Comparison of ENCODE assay signal across 15 mouse cellular contexts in genomic region chr10:79842322-79842721, GRCm38 (mm10). TPM values are rescaled to one million over a fixed set of nuclear protein-coding genes. Genes with fewer than 3 reads are reported as not detected.
DNase-seq lines count a peak whose midpoint lies in the region; ATAC-seq and TF ChIP-seq lines count a peak whose summit lies in the region.
"Had no signal": no experiment of that assay in that cellular context is flagged by ENCODE, and none has a peak within 500 bp of the region (broad histone marks: within the 10 kb centered on the region; RNA-seq: fewer than 3 reads in every experiment).

No protein-coding gene starts in this region.

- no peaks in the 10 kb centered on the region for H3K9me3 ChIP-seq in kidney, embryonic 16.5 days (ENCODE audit: low read length)

- H3K4me3 ChIP-seq in gastrocnemius, adult 2 months: no peak overlapping the region
- H3K4me3 ChIP-seq in kidney, embryonic 16.5 days (ENCODE audit: low read length): no peak overlapping the region
- H3K4me3 ChIP-seq in embryonic fibroblast, embryonic 13.5 days (ENCODE audit: insufficient read depth, low read length): no peak overlapping the region
- H3K4me3 ChIP-seq: left cerebral cortex, adult 2 months had no signal

- TF ChIP-seq POLR2A in embryonic fibroblast, embryonic 13.5 days (IDR thresholded peaks at IDR 0.05; ENCODE audit: low read depth, low read length): no peak

- TF ChIP-seq CTCF in gastrocnemius, adult 2 months (IDR thresholded peaks at IDR 0.05): no peak
- no peak for TF ChIP-seq CTCF in embryonic fibroblast, embryonic 13.5 days (IDR thresholded peaks at IDR 0.05; ENCODE audit: borderline replicate concordance, insufficient read depth, low read length)

- no peaks in the 10 kb centered on the region for H3K27me3 ChIP-seq in kidney, embryonic 16.5 days (ENCODE audit: insufficient read depth, low read length)

- H3K36me3 ChIP-seq in kidney, embryonic 16.5 days (ENCODE audit: insufficient read depth, low read length): no peaks in the 10 kb centered on the region

- H3K9ac ChIP-seq in kidney, embryonic 16.5 days (replicated peaks; ENCODE audit: low read length): peak overlapping the region; percentile 35; the same call in 1 of the 2 replicates

- peaks cover 41% of the 10 kb centered on the region for H3K4me1 ChIP-seq in kidney, embryonic 16.5 days (ENCODE audit: insufficient read depth, low read length)
- H3K4me1 ChIP-seq in embryonic fibroblast, embryonic 13.5 days (ENCODE audit: control insufficient read depth, insufficient read depth, low read length): no peaks in the 10 kb centered on the region; the same call in 1 of the 2 replicates

- 0 out of 2 replicates have a peak overlapping the region, but pooled peaks have one; percentile 20 for H3K27ac ChIP-seq in gastrocnemius, adult 2 months
- H3K27ac ChIP-seq in kidney, embryonic 16.5 days (ENCODE audit: low read length): peak overlapping the region; percentile 61
- H3K27ac ChIP-seq in embryonic fibroblast, embryonic 13.5 days (ENCODE audit: insufficient read depth, low read length): peak overlapping the region; percentile 17; the same call in 1 of the 2 replicates
- H3K27ac ChIP-seq: left cerebral cortex, adult 2 months had no signal

- ATAC-seq in kidney, embryonic 16.5 days (ENCODE audit: low FRiP score, low TSS enrichment): no peak
- no peak for ATAC-seq in erythroblast, adult 5-6 weeks (replicated peaks; ENCODE audit: low FRiP score, poor library complexity, severe bottlenecking)

- intact Hi-C loops in gastrocnemius, adult 2 months (cut with DNase I): no loop called here

- no peak overlapping the region for H3K4me2 ChIP-seq in kidney, embryonic 16.5 days (replicated peaks; ENCODE audit: low read depth, low read length)

- WGBS in kidney, embryonic 16.5 days: 63% methylated on average over 3 of the region's 3 CpGs

- no peak for DNase-seq in gastrocnemius, adult 2 months
- DNase-seq in gastrocnemius, postnatal 4 days (ENCODE audit: low spot score in 2 of 2): no peak
- no peak for DNase-seq in kidney, postnatal 36 days
- DNase-seq in 3T3-L1 (ENCODE audit: low read depth, low spot score): peak; percentile 78
- DNase-seq in urinary bladder, postnatal 14 days (ENCODE audit: low spot score): no peak
- DNase-seq: adrenal gland, adult 8-10 months; gastrocnemius, postnatal 14 days; kidney, postnatal 25 days had no signal

RNA-seq across cellular contexts. Expression of gene Ptbp1, which starts 11.9 kb away (rescaled TPM):
- 10 to 100 TPM; 18.8 to 25.1 TPM for total RNA-seq in gastrocnemius, adult 2 months (2021)
- 100 to 1,000 TPM; 167 to 170 TPM for total RNA-seq in gastrocnemius, postnatal 4 days (2021)
- polyA plus RNA-seq in kidney, embryonic 16.5 days (2015; fragmentation: Nextera tagmentation; extraction: Ambion mirVana): 431 and 491 TPM in 2 replicates
- 351 and 422 TPM in 2 replicates for polyA plus RNA-seq in embryonic fibroblast, embryonic 13.5 days (2011; ENCODE audit: insufficient read length, low read depth, missing spikeins)
- 45.2 and 66.7 TPM in 2 replicates for total RNA-seq in erythroblast, adult 5-6 weeks (2015; ENCODE audit: low replicate concordance)
- total RNA-seq in erythroblast, adult 5-6 weeks (2017; ENCODE audit: low replicate concordance): 38.2 and 53.2 TPM in 2 replicates

RNA-seq across cellular contexts. Expression of gene Misp, which starts 21.5 kb away (rescaled TPM):
- total RNA-seq in gastrocnemius, adult 2 months (2021): not detected
- total RNA-seq in gastrocnemius, postnatal 4 days (2021): under 1 TPM in 1 of 2 experiments, not detected in 1; 0.42 TPM
- polyA plus RNA-seq in kidney, embryonic 16.5 days (2015; fragmentation: Nextera tagmentation; extraction: Ambion mirVana): 18.2 and 18.5 TPM in 2 replicates
- not detected in 2 replicates for polyA plus RNA-seq in embryonic fibroblast, embryonic 13.5 days (2011; ENCODE audit: insufficient read length, low read depth, missing spikeins)
- not detected in 2 replicates for total RNA-seq in erythroblast, adult 5-6 weeks (2015; ENCODE audit: low replicate concordance)
- total RNA-seq in erythroblast, adult 5-6 weeks (2017; ENCODE audit: low replicate concordance): not detected in 2 replicates
- total RNA-seq: common myeloid progenitor, adult 5-6 weeks had no signal

RNA-seq across cellular contexts. Expression of gene Prtn3, which starts 32.0 kb away (rescaled TPM):
- total RNA-seq in gastrocnemius, adult 2 months (2021): not detected
- under 1 TPM in 1 of 2 experiments, not detected in 1; 0.47 TPM for total RNA-seq in gastrocnemius, postnatal 4 days (2021)
- polyA plus RNA-seq in kidney, embryonic 16.5 days (2015; fragmentation: Nextera tagmentation; extraction: Ambion mirVana): 7.9 and 8.2 TPM in 2 replicates
- polyA plus RNA-seq in embryonic fibroblast, embryonic 13.5 days (2011; ENCODE audit: insufficient read length, low read depth, missing spikeins): not detected in 2 replicates
- total RNA-seq in erythroblast, adult 5-6 weeks (2015; ENCODE audit: low replicate concordance): 420 and 449 TPM in 2 replicates
- total RNA-seq in erythroblast, adult 5-6 weeks (2017; ENCODE audit: low replicate concordance): 114 and 118 TPM in 2 replicates
- total RNA-seq: gastrocnemius, postnatal 14 days had no signal

RNA-seq across cellular contexts. Expression of gene Plppr3, which starts 32.1 kb away (rescaled TPM):
- under 1 TPM in 1 of 2 experiments, not detected in 1; 0.17 TPM for total RNA-seq in gastrocnemius, adult 2 months (2021)
- 1 to 10 TPM; 1.2 to 1.3 TPM for total RNA-seq in gastrocnemius, postnatal 4 days (2021)
- 72.7 and 78.6 TPM in 2 replicates for polyA plus RNA-seq in kidney, embryonic 16.5 days (2015; fragmentation: Nextera tagmentation; extraction: Ambion mirVana)
- polyA plus RNA-seq in embryonic fibroblast, embryonic 13.5 days (2011; ENCODE audit: insufficient read length, low read depth, missing spikeins): 3.1 and 4.9 TPM in 2 replicates
- total RNA-seq in erythroblast, adult 5-6 weeks (2015; ENCODE audit: low replicate concordance): 2.1 and 3.1 TPM in 2 replicates
- total RNA-seq in erythroblast, adult 5-6 weeks (2017; ENCODE audit: low replicate concordance): 4.9 and 6.8 TPM in 2 replicates

RNA-seq across cellular contexts. Expression of gene Elane, which starts 43.7 kb away (rescaled TPM):
- total RNA-seq in gastrocnemius, adult 2 months (2021): not detected
- under 1 TPM in 1 of 2 experiments, not detected in 1; 0.29 TPM for total RNA-seq in gastrocnemius, postnatal 4 days (2021)
- 0.60 and 0.76 TPM in 2 replicates for polyA plus RNA-seq in kidney, embryonic 16.5 days (2015; fragmentation: Nextera tagmentation; extraction: Ambion mirVana)
- polyA plus RNA-seq in embryonic fibroblast, embryonic 13.5 days (2011; ENCODE audit: insufficient read length, low read depth, missing spikeins): not detected in 2 replicates
- 996 and 1,031 TPM in 2 replicates for total RNA-seq in erythroblast, adult 5-6 weeks (2015; ENCODE audit: low replicate concordance)
- 253 and 405 TPM in 2 replicates for total RNA-seq in erythroblast, adult 5-6 weeks (2017; ENCODE audit: low replicate concordance)
- total RNA-seq: adrenal gland, adult 8-10 months; gastrocnemius, postnatal 14 days; left cerebral cortex, adult 2 months had no signal
- polyA plus RNA-seq: forebrain, embryonic 11.5 days; heart, postnatal 0 days had no signal

Comparison
In these comparisons a context has a peak if more than half of its experiments do, and no peak if none do; other contexts are left out.
1. RNA of gene Prtn3, which starts 32.0 kb away (total RNA-seq): 114 to 449 TPM in erythroblast, adult 5-6 weeks; 0.47 TPM in gastrocnemius, postnatal 4 days and not detected in gastrocnemius, adult 2 months; every median in the first group is over 10 times any median in the second.
2. Peak in every context shown above with its lines, with median percentiles within 50 percentile points of each other: H3K27ac ChIP-seq.